Mouse (Mus musculus) lung, embryonic 14.5 days (tissue): Measurements from ENCODE around the gene Plk5. TPM values are rescaled to one million over a fixed set of nuclear protein-coding genes. Genes with fewer than 3 reads are reported as not detected.
A peak's percentile ranks its signal among the peaks of the same experiment; 100 is the strongest.

ENCODE experiments used
- ATAC-seq: fragments of 200-750 bp; cut with Nextera tagmentation; 2 replicates; pipeline ENCODE4 v1.8.0; 2017; ENCODE audit warnings: mild to moderate bottlenecking, moderate TSS enrichment, moderate library complexity; ENCODE audit not compliant: insufficient read depth
- DNase-seq: peaks from one replicate; pipeline ENCODE4 v3.0.0-alpha.2; 2015
- H3K27ac ChIP-seq: fragments of 300-500 bp; sonication (generic); 2 replicates; pipeline ENCODE4 v1.5.1; 2014; ENCODE audit warnings: low read depth, mild to moderate bottlenecking, moderate library complexity
- H3K27me3 ChIP-seq: fragments of 300-500 bp; sonication (generic); 2 replicates; pipeline ENCODE4 v1.6.1; 2014; ENCODE audit warnings: low read length, control low read depth; ENCODE audit not compliant: insufficient read depth
- H3K36me3 ChIP-seq: fragments of 300-500 bp; sonication (generic); 2 replicates; pipeline ENCODE4 v1.6.1; 2014; ENCODE audit warnings: control low read depth; ENCODE audit not compliant: insufficient read depth
- H3K4me1 ChIP-seq: fragments of 300-500 bp; sonication (generic); 2 replicates; pipeline ENCODE4 v1.6.1; 2014; ENCODE audit warnings: antibody characterized with exemption, control low read depth; ENCODE audit not compliant: insufficient read depth
- H3K4me2 ChIP-seq: fragments of 300-500 bp; sonication (generic); 2 replicates; pipeline ENCODE4 v1.6.1; 2014; ENCODE audit warnings: mild to moderate bottlenecking
- H3K4me3 ChIP-seq: fragments of 300-500 bp; sonication (generic); 2 replicates; pipeline ENCODE4 v1.5.1; 2014; ENCODE audit warnings: low read depth, low read length
- H3K9ac ChIP-seq: fragments of 300-500 bp; sonication (generic); 2 replicates; pipeline ENCODE4 v1.6.1; 2014
- H3K9me3 ChIP-seq: fragments of 300-500 bp; sonication (generic); 2 replicates; pipeline ENCODE4 v1.6.1; 2016; ENCODE audit warnings: low read depth, low read length, control low read depth
- CTCF ChIP-seq: IDR thresholded peaks from 2 replicates; pipeline ENCODE4 v1.5.1; 2016; ENCODE audit warnings: antibody characterized with exemption, low read depth
- WGBS: fragments of 180-500 bp; shearing (Covaris S2); extraction: QIAGEN DNeasy Blood & Tissue Kit; methylation state at CpG from one replicate; pipeline ENCODE4 v1.1.7; 2014; 5-methylcytosine and 5-hydroxymethylcytosine counted together
- polyA plus RNA-seq: library from polyadenylated mRNA; unstranded; fragments of >200 nt; fragmentation: Nextera tagmentation; extraction: Ambion mirVana; gene quantifications from 2 replicates; pipeline ENCODE4 v1.2.1, GENCODE M21; 2014

Plk5 gene
- polyA plus RNA-seq, 1 experiment from 2014 or later, result 0.61 TPM

DNA sequence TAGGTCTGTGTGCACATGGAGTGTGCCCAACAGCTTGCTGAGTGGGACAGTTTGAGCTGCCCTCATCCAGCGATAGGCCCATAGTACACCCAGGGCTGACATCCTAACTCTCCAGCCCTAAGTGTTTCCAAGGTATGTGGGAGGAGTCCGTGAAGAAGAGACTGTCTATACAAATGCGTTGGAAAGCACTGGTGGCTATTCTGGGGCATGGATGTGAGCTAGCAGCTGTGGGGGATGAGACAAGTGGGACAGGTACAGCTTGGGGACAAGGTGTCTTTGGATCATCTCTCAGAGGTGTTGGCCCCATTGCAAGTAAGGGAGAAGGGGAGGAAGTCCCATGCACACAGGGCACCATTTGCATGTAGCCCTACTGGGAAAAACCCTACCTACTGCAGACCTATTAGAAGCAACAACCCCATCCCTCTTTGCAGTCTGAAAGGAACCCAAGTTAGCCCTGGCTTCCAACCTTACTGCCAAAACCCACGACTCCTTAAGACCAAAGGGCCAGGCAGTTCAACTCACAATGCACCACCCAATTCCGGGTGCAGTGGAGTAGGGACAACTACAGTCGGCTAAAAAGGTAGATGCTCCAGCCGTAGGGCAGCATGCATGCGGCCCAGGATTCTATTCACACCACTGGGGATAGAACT is 41.4 kb downstream of the Plk5 start:
- Histone ChIP-seq H3K36me3 (peaks cover 65% of the 10 kb centered on the region), H3K4me1 (peaks cover 11% of the 10 kb centered on the region; the same call in 1 of the 2 replicates), H3K9me3 (no peaks in the 10 kb centered on the region), H3K27me3 (no peaks in the 10 kb centered on the region), H3K9ac (peak overlapping the region; percentile 96), H3K4me3 (peak overlapping the region; percentile 82), H3K27ac (peak overlapping the region; percentile 100), H3K4me2 (peak overlapping the region; percentile 73)
- WGBS, result 30% methylated on average over 8 of the region's 8 CpGs
- ATAC-seq (no peak), DNase-seq (no peak)
- no peak for TF ChIP-seq CTCF

DNA sequence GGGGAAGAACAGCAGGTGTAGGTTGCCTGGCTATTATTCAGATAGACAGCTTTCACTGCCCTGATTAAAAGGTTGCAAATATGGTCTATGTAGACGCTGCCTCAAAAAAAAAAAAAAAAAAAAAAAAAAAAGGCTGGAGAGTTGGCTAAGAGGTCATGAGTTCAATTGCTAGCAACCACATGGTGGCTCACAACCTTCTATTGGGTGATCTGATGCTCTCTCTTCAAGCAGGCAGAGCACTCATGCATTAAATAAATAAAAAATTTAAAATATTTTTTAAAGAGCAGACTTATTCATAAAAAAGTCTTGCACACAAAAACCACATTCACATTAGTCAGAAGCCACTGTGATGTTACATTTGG is 41.9 kb downstream of the Plk5 start:
- 0% methylated on average over 1 of the region's 1 CpGs for WGBS
- DNase-seq (peak; percentile 52), ATAC-seq (no peak)
- peak overlapping the region; percentile 73 for H3K4me2 ChIP-seq
- peak overlapping the region; percentile 100 for H3K27ac ChIP-seq
- peak overlapping the region; percentile 96 for H3K9ac ChIP-seq
- TF ChIP-seq CTCF, result no peak
- H3K4me3 ChIP-seq, result peak overlapping the region; percentile 82
- H3K9me3 ChIP-seq, result no peaks in the 10 kb centered on the region
- peaks cover 65% of the 10 kb centered on the region for H3K36me3 ChIP-seq
- peaks cover 11% of the 10 kb centered on the region; the same call in 1 of the 2 replicates for H3K4me1 ChIP-seq
- no peaks in the 10 kb centered on the region for H3K27me3 ChIP-seq

DNA sequence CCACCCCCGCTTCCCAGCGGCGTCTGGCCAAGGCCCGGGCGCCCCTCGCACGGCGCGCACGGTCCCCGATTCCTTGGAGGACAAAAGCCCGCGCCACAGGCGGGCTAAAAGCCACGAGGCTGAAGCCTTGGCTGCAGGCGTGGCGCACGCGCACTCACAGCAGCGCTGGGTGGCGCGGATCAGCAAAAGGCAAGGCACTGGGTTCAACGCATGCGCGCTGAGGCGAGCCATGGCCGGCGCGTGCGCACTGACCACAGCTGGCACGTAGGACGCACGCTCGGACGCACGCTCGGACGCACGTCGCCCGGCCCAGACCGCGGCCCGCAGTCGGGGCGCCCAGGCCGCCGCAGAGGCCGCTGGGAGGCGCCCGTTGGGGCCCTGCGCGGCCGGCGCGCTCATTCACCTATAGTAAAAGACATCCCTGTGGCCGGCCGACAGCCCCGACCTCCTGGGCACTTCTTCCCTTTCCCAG is 42.5 kb downstream of the Plk5 start:
- peaks cover 11% of the 10 kb centered on the region; the same call in 1 of the 2 replicates for H3K4me1 ChIP-seq
- ATAC-seq (peak; percentile 84), DNase-seq (peak; percentile 100)
- no peak for TF ChIP-seq CTCF
- no peaks in the 10 kb centered on the region for H3K27me3 ChIP-seq
- WGBS, result 0% methylated on average over 59 of the region's 59 CpGs
- peaks cover 65% of the 10 kb centered on the region for H3K36me3 ChIP-seq
- peak overlapping the region; percentile 100 for H3K27ac ChIP-seq
- H3K4me3 ChIP-seq, result peak overlapping the region; percentile 82
- peak overlapping the region; percentile 96 for H3K9ac ChIP-seq
- peak overlapping the region; percentile 73 for H3K4me2 ChIP-seq
- no peaks in the 10 kb centered on the region for H3K9me3 ChIP-seq

DNA sequence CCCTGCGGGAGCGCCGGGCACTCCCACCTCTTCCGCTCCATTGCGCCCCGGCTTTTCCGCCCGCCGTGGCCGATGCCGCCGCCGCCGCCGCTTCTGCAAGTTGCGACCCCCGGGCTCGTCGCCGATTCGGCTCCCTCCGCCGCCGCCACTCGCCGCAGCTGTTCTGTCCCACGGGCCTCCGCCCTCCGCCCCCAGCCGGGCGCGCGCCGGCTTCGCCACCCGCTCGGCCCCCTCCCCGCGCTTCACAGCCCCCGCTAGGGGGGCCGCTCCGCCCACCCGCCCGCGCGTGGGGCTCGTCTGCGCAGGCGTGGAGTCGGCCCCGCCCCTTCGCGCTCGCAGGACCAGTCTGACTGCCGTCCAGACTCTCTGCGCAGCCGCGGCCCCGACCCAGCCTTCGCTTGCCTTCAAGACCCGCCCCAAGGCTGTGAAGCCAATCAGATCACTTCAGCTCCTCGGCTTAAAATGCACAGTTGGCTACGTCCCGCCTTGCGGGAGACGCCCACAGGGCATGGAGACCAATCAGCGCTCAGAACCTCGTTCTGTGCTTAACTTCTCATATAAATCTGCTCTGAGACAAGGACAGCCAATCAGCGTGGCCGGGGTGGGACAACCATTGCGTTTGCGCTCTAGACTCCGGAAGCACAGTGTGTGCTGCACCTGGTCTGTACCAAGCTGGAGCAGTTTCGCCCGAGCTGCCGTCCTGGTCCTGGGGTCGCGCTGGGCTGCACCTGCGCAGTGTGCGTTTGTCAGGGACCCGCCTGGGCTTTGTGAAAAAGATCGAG is 43.1 kb downstream of the Plk5 start, which contains the start of gene Mbd3:
Gene Mbd3 (minus strand): TSS at position 360 of the 782 bp plus-strand sequence.
- Histone ChIP-seq H3K36me3 (peaks cover 64% of the 10 kb centered on the region), H3K27ac (peak within 1 kb of the TSS; percentile 100), H3K4me1 (peaks cover 11% of the 10 kb centered on the region; the same call in 1 of the 2 replicates), H3K9me3 (no peaks in the 10 kb centered on the region), H3K9ac (peak within 1 kb of the TSS; percentile 96), H3K4me3 (peak within 1 kb of the TSS; percentile 82), H3K4me2 (peak within 1 kb of the TSS; percentile 73), H3K27me3 (no peaks in the 10 kb centered on the region)
- under 1% methylated on average over 74 of the region's 82 CpGs for WGBS
- peak; percentile 96 for ATAC-seq
- TF ChIP-seq CTCF, result no peak
- peak; percentile 99 for DNase-seq

DNA sequence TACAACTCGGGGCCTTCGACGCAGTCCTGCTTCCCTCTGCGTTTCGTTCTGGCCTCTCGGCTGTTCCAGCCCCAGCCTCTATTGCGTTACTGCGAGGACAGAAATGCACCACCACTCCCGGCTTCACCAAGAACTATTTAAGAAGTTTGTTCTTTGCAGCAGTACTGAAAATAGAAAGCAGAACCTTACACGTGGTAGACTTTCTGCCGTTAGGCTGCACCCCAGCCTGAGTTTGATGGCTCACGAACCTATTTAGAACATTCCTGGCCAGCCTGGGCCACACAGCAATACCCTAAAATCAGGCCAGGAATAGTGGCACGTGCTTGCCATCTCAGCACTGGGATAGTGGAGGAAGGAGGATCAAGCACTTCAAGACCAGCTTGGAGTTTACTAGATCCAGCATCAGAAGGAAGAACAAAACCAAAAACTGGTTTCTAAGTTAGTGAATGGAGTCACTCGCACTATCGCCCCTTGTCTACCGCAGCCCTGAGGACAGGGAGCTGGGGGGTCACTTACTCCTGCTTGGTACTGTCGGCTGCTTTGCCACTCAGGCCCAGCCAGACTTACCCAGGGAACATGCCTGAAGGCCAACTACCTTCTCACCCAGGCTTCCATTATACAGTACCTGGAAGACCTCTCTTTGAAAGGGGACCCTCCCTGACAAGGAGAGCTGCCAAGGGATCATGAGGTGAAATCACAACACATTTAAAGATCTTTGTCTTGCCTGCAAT is 43.9 kb downstream of the Plk5 start:
- peaks cover 56% of the 10 kb centered on the region for H3K36me3 ChIP-seq
- 13% methylated on average over 17 of the region's 17 CpGs for WGBS

DNA sequence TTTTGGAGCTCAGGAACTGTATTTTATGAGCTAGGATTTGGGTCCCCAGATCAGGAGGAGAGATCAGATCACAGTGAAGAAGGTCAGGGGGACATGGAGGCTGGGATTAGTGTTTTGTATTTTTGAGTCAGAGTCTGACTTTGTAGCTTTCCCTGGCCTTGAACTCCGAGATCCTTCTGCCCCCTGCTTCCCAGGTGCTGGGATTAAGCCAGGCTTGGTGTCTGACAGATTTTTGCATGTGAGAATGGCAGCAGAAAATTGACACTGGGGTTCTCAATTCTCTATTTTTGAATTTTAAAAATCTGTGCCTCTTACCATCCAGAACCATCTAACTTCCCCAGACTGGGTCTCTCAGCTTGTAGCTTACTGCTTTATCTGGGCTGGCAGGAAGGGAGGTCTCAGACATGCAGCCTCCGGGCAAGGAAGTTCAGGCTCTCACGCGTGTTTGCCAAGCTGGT is 44.5 kb downstream of the Plk5 start:
- DNase-seq, result no peak
- Histone ChIP-seq H3K9ac (peak overlapping the region; percentile 13; the same call in 1 of the 2 replicates), H3K4me2 (peak overlapping the region; percentile 73), H3K36me3 (peaks cover 50% of the 10 kb centered on the region), H3K9me3 (no peaks in the 10 kb centered on the region), H3K4me3 (0 out of 2 replicates have a peak overlapping the region, but pooled peaks have one; percentile 82), H3K4me1 (peaks cover 14% of the 10 kb centered on the region), H3K27ac (peak overlapping the region; percentile 86; the same call in 1 of the 2 replicates), H3K27me3 (no peaks in the 10 kb centered on the region)
- 75% methylated on average over 4 of the region's 4 CpGs for WGBS
- TF ChIP-seq CTCF, result no peak
- no peak for ATAC-seq

More for the DNA sequence above, 43.9 kb downstream of the Plk5 start:
- Histone ChIP-seq H3K9me3 (no peaks in the 10 kb centered on the region), H3K9ac (peak overlapping the region; percentile 66), H3K27me3 (no peaks in the 10 kb centered on the region), H3K4me2 (peak overlapping the region; percentile 73), H3K4me1 (peaks cover 11% of the 10 kb centered on the region; the same call in 1 of the 2 replicates), H3K27ac (peak overlapping the region; percentile 86), H3K4me3 (peak overlapping the region; percentile 82)
- no peak for DNase-seq
- ATAC-seq, result no peak
- TF ChIP-seq CTCF, result no peak
